ENCODE assay signal across 11 mouse cellular contexts in genomic region chr3:95141474-95141873, GRCm38 (mm10). TPM values are rescaled to one million over a fixed set of nuclear protein-coding genes. Genes with fewer than 3 reads are reported as not detected.
DNase-seq lines count a peak whose midpoint lies in the region; ATAC-seq lines count a peak whose summit lies in the region.
"Had no signal": no experiment of that assay in that cellular context is flagged by ENCODE, and none has a peak within 500 bp of the region (broad histone marks: within the 10 kb centered on the region; RNA-seq: fewer than 3 reads in every experiment).

No protein-coding gene starts in this region.

- H3K9ac ChIP-seq in forebrain, embryonic 11.5 days (ENCODE audit: low read length), result no peak overlapping the region
- H3K9ac ChIP-seq: lung, embryonic 14.5 days had no signal

- no peak overlapping the region for H3K4me3 ChIP-seq in forebrain, embryonic 11.5 days (ENCODE audit: low read depth, low read length)
- H3K4me3 ChIP-seq: forebrain, embryonic 10.5 days; heart, embryonic 10.5 days had no signal

- WGBS in forebrain, embryonic 11.5 days, result 94% methylated on average over 9 of the region's 9 CpGs

- no peak overlapping the region for H3K4me2 ChIP-seq in forebrain, embryonic 11.5 days (ENCODE audit: low read depth, low read length, severe bottlenecking)
- H3K4me2 ChIP-seq: lung, embryonic 14.5 days had no signal

- peak; percentile 64 for DNase-seq in lung, postnatal 25 days (ENCODE audit: low spot score)
- no peak for DNase-seq in lung, adult 18-20 months
- DNase-seq in natural killer cell, adult 2 months (ENCODE audit: low spot score in 2 of 2), result peak; percentile 65 to 75
- no peak for DNase-seq in frontal cortex, postnatal 14 days (ENCODE audit: low spot score in 2 of 2)
- no peak for DNase-seq in Muller cell, postnatal 12 days (ENCODE audit: inconsistent ontology term)
- DNase-seq in forebrain, embryonic 11.5 days (ENCODE audit: low spot score), result no peak
- DNase-seq: cerebellum, adult 11-12 months; lung, embryonic 14.5 days had no signal

- H3K36me3 ChIP-seq in forebrain, embryonic 11.5 days (ENCODE audit: control insufficient read depth, insufficient read depth, low read length), result no peaks in the 10 kb centered on the region

- H3K27ac ChIP-seq in forebrain, embryonic 11.5 days (ENCODE audit: low read depth, low read length), result no peak overlapping the region
- H3K27ac ChIP-seq: forebrain, embryonic 10.5 days; heart, embryonic 10.5 days had no signal

- no peaks in the 10 kb centered on the region for H3K9me3 ChIP-seq in forebrain, embryonic 11.5 days (ENCODE audit: control insufficient read depth, low read length)
- H3K9me3 ChIP-seq: forebrain, embryonic 10.5 days; heart, embryonic 10.5 days had no signal

- H3K27me3 ChIP-seq in forebrain, embryonic 11.5 days (ENCODE audit: control insufficient read depth, insufficient read depth, low read length), result no peaks in the 10 kb centered on the region

- ATAC-seq in inflammation-experienced regulatory T-cells, adult 6 months, result peak; percentile 93
- no peak for ATAC-seq in forebrain, embryonic 11.5 days (replicated peaks; ENCODE audit: low FRiP score)

- no peaks in the 10 kb centered on the region for H3K4me1 ChIP-seq in forebrain, embryonic 11.5 days (replicated peaks; ENCODE audit: control insufficient read depth, insufficient read depth, low read length)

RNA-seq across cellular contexts. Expression of gene Tnfaip8l2, which starts 0.7 kb away (rescaled TPM):
- 100 to 1,000 TPM; 180 to 236 (median 220) TPM for polyA plus RNA-seq in inflammation-experienced regulatory T-cells, adult 6 months (2017; shearing (Covaris generic))
- polyA plus RNA-seq in forebrain, embryonic 11.5 days (2014; fragmentation: Nextera tagmentation; extraction: Ambion mirVana), result 1.3 and 1.9 TPM in 2 replicates

RNA-seq across cellular contexts. Expression of gene Lysmd1, which starts 7.6 kb away (rescaled TPM):
- 10 to 100 TPM; 14.6 to 32.0 (median 30.8) TPM for polyA plus RNA-seq in inflammation-experienced regulatory T-cells, adult 6 months (2017; shearing (Covaris generic))
- polyA plus RNA-seq in forebrain, embryonic 11.5 days (2014; fragmentation: Nextera tagmentation; extraction: Ambion mirVana), result 11.7 and 12.4 TPM in 2 replicates

RNA-seq across cellular contexts. Expression of gene Scnm1, which starts 7.7 kb away (rescaled TPM):
- 100 to 1,000 TPM in 2 of 3 experiments, 10 to 100 TPM in 1; 81.4 to 113 (median 106) TPM for polyA plus RNA-seq in inflammation-experienced regulatory T-cells, adult 6 months (2017; shearing (Covaris generic))
- 77.4 and 88.0 TPM in 2 replicates for polyA plus RNA-seq in forebrain, embryonic 11.5 days (2014; fragmentation: Nextera tagmentation; extraction: Ambion mirVana)

RNA-seq across cellular contexts. Expression of gene Tmod4, which starts 17.2 kb away (rescaled TPM):
- polyA plus RNA-seq in inflammation-experienced regulatory T-cells, adult 6 months (2017; shearing (Covaris generic)), result 1 to 10 TPM; 1.8 to 2.5 (median 2.1) TPM
- 0.37 and 0.75 TPM in 2 replicates for polyA plus RNA-seq in forebrain, embryonic 11.5 days (2014; fragmentation: Nextera tagmentation; extraction: Ambion mirVana)

RNA-seq across cellular contexts. Expression of gene Sema6c, which starts 18.8 kb away (rescaled TPM):
- under 1 TPM in 1 of 3 experiments, not detected in 2; 0.16 TPM for polyA plus RNA-seq in inflammation-experienced regulatory T-cells, adult 6 months (2017; shearing (Covaris generic))
- 17.6 and 19.9 TPM in 2 replicates for polyA plus RNA-seq in forebrain, embryonic 11.5 days (2014; fragmentation: Nextera tagmentation; extraction: Ambion mirVana)

Comparison
In these comparisons a context has a peak if more than half of its experiments do, and no peak if none do; other contexts are left out.
1. DNase-seq: peak in lung, postnatal 25 days (single experiment) and natural killer cell, adult 2 months (2 of 2); none in lung, adult 18-20 months (0 of 2), frontal cortex, postnatal 14 days (0 of 2), Muller cell, postnatal 12 days (single experiment) and forebrain, embryonic 11.5 days (single experiment).
2. RNA of gene Tnfaip8l2, which starts 0.7 kb away (polyA plus RNA-seq): 180 to 236 TPM in inflammation-experienced regulatory T-cells, adult 6 months; 1.3 to 1.9 TPM in forebrain, embryonic 11.5 days; every median in the first group is over 10 times any median in the second.